Mouse (Mus musculus) retina, adult 2 months (tissue): ENCODE data around the gene Pak3.
A peak's percentile ranks its signal among the peaks of the same experiment; 100 is the strongest.
"Not testable (repeated sequence)": the region's sequence is repeated elsewhere in the genome, so short reads cannot be mapped to it uniquely, and the experiment has no call there.

ENCODE experiments used
- DNase-seq: peaks from one replicate; pipeline ENCODE4 v3.0.0-alpha.2; 2012; ENCODE audit warnings: low read depth, low spot score

Pak3 gene

GRCm38 (mm10) chrX:143518168-143518901 lies at the start of gene Pak3:
Gene Pak3, plus strand, starts transcription at chrX:143518591.
- DNase-seq: no peak

GRCm38 (mm10) chrX:143482866-143483265 lies 35.5 kb upstream of the Pak3 start:
- peak; percentile 100 for DNase-seq

DNA sequence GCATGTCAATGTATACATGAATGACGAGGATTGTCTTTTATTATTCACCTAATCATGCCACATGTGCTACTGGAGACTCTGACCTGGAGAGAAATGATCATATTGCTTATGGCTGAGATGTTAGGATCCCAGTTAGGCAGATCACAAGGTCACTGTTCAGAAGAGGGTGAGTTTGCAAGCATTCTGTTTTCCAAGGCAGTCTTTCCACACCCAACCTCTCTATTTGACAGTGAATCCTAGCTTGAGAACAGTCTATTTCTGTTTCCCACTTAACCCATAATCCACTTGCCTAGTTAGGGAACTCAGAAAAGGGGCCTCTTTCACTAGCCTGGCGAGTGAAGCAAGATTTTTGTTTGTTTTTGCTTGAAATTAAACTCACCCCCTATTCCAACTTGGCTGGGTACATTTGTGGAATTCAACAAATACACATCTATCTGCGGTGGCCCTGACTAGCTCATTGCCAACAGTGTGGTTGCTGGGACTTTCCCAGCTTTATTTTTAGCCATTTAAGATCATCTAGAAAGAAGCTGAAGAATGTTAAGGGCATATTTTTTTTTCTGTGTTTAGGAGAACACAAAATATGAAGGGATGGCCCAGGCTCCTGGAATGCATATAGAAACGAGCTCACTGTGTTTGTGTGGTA lies 17.2 kb upstream of the Pak3 start:
- no peak for DNase-seq

DNA sequence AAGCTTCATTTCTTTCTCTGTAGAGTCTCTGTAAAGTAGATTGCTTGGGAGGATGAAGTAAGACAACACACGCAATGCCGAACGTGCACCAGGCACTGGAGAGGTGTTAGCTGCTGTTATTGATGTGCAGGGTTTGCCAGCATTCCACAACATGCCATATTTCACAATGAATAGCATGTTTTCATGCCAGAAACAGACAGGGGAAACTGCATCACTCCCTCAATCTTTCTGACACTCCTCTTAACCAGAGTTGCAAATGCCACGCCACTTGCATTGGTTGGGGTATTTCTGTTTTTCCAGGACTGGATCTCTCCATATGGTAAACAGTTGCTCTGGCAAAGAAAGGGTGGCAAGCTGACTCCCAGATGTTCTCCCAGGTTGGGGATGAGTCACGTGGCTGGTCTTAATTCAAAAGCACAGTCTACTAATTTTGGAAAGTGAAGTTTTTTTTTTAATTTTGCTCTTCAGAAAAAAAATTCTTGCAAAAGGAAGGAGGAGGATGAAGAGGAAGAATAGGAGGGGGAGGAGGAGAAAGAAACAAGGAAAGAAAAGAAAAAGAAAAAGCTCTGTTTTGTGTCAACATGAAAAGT lies 16.5 kb upstream of the Pak3 start:
- DNase-seq: no peak

DNA sequence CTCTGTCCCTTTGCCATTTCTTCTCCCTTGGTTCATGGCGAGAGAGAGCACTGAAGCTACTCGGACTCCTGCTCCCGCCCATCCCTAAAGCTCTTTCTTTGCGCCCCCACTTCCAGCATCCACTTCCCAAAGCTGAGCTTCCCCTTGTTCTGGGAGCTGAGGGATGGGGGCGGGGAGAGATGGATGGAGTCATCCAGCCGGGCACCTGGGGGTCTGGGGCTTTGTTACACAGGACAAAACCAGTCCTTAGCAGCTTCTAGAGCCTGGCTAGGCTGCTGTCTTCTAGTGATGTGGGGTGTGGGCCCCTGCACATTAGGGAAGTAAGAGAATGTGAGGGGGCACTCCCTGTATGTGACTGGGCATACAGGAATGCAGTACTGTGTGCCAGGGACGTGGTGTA lies 526 bp downstream of the Pak3 start:
- no peak for DNase-seq

GRCm38 (mm10) chrX:143519454-143519853 lies 1.1 kb downstream of the Pak3 start:
- not testable (repeated sequence) for DNase-seq

GRCm38 (mm10) chrX:143520195-143520594 lies 1.8 kb downstream of the Pak3 start:
- DNase-seq: no peak

DNA sequence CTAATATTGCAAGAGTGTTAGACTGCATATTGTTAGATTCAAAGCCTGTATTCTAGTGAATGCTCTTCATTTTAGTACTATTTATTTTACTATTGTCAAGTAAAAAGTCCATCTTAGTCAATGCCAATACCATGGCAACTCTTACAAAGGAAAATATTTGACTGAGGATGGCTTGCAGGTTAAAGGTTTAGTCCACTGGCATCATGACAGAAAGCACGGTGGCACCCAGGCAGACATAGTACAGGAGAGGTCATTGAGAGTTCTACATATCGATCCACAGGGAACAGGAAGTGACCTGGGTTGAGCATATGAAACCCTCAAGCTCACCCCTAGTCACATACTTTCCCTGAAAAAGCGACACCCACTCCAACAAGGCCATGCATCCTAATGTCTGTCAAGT lies 13.9 kb downstream of the Pak3 start:
- no peak for DNase-seq

DNA sequence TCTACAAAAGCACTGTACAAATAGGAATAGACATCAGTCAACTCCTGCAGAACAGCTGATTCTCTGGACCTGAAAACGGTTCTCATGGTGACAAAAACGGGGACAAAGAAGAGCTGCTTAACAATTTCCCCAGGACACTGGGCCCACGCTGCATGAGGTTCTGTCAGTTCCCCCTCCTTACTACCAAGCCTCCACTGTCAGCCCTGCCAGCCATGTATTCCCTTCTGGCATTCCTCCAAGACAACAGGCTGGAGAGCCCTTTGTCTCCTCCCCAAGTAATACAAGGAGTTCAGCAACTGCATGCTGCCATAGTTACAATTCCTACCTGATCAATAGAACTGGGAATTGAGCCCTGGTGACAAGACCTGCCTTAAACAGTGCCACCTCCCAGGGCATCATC lies 15.2 kb downstream of the Pak3 start:
- no peak for DNase-seq

- DNase-seq: no peak
These were observed 24.4 kb downstream of the Pak3 start for GRCm38 (mm10) chrX:143542756-143543155.

DNA sequence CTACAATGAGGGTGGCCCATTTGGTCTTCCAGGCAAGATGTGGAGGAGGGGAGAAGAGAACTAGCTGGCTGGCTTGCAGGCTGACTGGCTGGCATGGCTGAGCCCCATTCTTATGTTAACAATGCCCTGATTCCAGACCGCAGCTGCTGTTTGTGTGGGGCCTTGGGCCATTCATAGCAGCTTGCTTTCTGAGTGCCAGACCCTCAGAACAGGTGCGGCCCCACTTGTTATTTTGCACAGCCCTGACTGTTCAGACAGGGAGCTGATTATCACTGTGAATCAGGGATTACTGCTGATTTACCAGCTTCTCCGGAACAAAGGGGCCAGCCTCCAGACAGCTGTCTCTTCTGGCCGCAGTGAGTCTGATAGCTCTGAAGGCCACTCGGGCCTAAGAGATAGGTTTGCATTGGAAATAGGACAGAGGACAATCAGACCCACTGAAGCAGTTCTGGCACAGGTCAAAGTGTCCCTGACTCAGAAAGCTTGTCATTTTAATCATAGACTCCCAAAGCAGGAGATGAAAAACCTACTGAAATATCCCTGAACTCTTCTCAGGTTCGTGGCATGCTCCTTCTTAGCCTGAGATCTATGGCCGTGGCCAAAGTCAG lies 24.9 kb downstream of the Pak3 start:
- no peak for DNase-seq

DNA sequence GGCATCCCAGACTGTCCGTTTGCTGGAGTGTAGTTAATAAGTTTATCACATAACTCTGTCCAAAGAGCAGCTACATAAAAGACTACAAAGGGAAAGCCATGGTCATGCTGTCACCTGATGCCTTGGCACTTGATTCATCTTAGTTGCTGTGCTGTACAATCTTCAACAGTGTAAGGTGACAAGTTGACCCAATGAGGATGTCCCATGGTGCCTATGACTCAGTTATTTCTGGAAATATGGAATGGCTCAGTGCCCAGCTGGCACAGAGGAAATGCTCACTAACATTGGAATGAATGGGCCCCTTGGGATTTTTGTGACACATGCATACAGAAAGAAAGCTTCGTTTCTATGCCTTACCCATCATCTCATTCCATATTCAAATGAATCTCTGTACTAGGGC lies 55.3 kb downstream of the Pak3 start:
- no peak for DNase-seq

DNA sequence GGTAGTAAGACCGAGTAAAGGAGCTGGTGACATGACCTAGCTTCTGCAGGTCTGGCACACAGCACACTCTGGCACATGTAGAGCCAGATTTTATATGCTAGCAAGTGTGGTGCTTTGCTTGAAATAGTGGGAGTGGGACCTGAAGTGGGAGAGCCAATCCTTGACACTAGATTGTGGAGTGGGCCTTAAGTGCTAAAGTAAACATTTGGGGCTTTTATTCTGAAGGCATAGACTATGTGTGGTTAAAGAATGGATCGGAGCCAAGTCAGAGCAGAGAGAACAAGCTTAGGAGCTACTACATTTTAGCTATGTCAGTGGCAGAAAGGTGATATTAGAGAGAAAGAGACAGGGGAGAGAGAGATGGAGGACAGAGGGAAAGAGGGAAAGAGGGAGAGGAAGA lies 61.5 kb downstream of the Pak3 start:
- no peak for DNase-seq

DNA sequence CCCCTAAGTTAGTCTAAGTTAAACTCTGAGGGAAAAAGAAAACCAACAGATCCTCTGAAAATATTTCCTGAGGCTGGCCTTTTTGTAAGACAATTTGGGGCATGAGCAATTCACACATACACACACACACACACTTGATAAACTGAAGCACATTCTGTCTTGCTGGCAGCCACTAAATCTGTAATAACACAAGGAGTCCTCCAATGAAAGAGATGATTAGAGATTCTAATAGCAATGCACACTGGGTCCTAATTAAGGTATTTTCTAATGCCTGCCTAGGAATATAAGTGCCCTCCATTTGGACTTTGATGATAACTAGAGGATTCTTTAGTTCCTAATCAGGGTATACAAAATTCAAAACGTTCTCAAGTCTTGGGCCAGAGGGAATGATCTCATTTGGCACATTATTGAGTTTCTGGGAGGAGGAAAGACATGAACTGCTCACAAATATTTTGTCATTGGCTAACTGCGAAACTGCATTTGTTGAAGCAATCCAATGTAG lies 62.1 kb downstream of the Pak3 start:
- DNase-seq: no peak

DNA sequence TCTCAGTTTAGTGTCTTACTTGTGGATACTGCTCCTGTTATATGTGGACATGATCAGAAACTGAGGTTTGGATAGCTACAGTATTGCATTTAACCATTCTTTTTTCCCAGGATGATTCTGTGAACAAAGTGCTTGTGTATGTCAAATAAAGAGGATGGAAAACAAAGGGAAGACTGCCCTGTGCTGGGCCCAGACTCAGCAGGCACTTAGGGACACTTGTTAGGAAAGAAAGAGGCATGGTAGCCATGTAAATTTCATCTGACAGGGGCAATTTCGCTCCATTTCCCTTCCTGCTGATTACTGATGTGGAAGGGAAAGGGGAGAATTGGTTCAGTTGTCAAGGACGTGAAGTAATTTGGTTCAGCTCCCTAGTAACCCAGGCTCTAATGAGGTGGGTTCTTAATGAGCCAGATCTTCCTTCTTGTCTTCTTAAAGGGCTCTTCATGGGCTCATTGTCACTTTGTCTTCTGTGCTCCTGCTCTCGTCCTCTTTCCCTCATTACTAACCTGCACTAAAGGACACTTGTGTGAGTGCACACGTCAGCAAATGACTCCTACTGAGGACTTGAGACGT lies 88.6 kb downstream of the Pak3 start:
- no peak for DNase-seq

GRCm38 (mm10) chrX:143618734-143619133 lies 100.3 kb downstream of the Pak3 start:
- no peak for DNase-seq

GRCm38 (mm10) chrX:143627767-143628166 lies 109.4 kb downstream of the Pak3 start:
- no peak for DNase-seq

DNA sequence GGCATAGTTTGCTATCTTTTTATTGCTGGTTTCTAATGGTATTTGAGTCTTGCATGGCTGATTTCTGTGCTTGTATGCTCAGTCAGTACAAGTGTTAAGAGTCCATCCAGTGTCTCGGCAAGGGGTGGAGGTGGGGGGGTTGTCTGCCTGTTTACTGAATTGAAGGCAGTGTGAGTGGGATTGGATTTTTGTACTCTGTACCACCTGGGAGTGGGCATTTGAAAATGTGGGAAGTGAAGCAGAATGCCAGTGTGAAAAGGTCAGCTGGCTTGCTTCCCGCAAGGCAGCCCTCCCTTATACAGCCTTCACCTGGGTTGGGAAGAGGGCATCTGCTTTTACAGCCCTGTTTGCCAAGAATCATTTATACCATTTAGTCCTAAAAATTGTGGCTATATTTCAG lies 125.5 kb downstream of the Pak3 start:
- DNase-seq: no peak

GRCm38 (mm10) chrX:143644807-143645206 lies 126.4 kb downstream of the Pak3 start:
- no peak for DNase-seq

- DNase-seq: no peak
These were observed 136.2 kb downstream of the Pak3 start for GRCm38 (mm10) chrX:143654308-143655176.

- no peak for DNase-seq
These were observed 136.7 kb downstream of the Pak3 start for GRCm38 (mm10) chrX:143655177-143655492.
